Mouse (Mus musculus) right cerebral cortex, postnatal 14 days (tissue): ENCODE measurements around the gene Olfr573-ps1.

Experiments used
- DNase-seq: peaks from one replicate; pipeline ENCODE4 v3.0.0; 2022

Olfr573-ps1 gene

DNA sequence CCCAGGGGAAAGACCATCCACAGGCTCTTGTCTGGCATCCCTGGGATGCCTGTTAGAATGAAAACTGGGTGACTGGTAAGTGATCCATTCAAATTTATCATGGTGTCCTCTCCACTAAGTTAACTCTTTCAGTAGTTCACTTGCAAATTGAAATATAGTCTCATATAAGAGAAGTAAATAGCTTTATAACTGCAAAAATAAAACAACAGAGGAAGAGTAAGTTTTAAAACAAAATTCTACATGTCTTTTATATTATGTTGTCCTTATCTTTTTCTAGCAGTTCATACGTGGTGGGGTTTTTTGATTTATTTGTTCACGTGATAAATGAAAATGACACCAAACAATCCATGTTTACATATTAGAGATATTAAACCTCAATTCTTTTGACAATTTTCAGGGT, at the start of gene Olfr573-ps1:
TSS of gene Olfr573-ps1 (minus strand) at position 101 of the 400 bp plus-strand sequence.
- no peak for DNase-seq

DNA sequence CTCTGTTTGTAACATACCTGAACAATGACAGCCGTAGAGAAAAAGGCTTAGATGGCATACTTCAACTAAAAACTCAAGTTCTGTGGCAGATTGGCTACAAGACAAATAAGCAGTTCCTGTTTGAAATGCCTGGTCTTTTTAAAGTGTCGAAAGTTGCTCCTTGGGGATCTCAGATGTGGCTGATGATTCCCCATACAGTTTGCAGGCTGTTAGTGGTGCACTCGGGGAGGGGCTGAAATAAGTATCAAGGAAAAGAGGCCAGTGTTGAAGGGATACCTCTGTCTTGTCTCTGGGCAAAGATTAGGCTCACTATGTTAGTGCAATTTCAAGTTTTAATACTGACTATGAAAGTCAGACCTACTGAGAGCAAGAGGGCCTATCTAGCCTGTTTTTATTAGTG, 46.8 kb upstream of the Olfr573-ps1 start, which contains the start of gene Olfr578:
TSS of gene Olfr578 (minus strand) at position 101 of the 400 bp plus-strand sequence.
- no peak for DNase-seq

DNA sequence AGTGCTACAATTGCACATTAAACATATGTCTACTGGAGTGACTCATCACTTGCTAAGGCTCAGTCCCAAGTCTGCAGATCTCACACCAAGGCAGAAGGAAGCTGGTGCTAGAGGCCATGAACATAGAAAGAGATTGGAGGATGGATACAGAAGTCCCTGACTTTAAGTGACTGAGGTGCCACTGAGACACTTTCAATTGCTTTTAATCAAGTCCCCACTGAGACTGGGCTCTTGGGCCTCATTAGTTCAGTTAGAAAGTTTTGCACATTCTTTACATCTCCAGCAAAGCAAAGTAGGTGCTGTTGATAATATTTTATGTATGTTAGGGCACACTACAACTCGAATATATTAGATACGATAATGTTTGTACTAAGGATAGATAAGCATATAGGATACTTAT, 33.5 kb upstream of the Olfr573-ps1 start, which contains the start of gene Olfr577:
TSS of gene Olfr577 (minus strand) at position 101 of the 400 bp plus-strand sequence.
- DNase-seq, result no peak

DNA sequence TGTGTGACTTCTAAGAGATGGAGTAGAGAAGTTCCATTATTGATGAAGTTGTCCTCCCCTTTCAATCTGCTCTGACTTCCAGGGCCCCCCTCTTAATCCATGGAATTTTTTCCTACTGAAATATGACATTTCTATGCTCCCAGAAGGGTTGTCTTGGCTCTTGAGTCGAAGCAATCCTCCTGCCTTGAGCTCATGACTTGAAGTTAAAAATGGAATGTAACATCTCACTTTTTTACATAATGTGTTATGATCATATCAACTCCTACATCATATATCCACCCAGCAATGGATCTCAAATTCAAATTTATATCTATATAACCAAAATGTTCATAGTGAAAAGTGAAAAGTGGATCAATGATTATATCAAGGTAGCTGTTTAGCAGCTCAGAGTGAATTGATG, 32.0 kb upstream of the Olfr573-ps1 start:
- no peak for DNase-seq

DNA sequence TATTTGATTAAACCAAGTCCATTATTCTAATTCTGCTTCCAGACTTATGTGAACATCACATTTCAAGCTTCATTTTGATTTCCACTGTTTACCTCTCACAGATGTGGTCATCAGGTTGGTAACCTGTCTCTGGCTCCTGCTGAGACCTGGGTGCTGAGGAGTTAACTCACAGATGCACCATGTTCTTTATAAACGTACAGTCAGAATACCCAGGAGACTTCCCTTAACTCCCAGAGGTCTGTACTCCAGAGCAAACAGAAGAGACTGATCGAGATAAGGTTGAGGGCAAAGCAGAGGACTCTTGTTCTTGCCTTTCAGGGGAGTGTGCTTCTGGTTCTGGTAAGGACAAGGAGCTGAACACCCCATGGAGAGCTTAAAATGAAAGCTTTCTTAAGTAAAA, 20.0 kb upstream of the Olfr573-ps1 start, which contains the start of gene Olfr576:
TSS of gene Olfr576 (plus strand) at position 301 of the 400 bp plus-strand sequence.
- no peak for DNase-seq

DNA sequence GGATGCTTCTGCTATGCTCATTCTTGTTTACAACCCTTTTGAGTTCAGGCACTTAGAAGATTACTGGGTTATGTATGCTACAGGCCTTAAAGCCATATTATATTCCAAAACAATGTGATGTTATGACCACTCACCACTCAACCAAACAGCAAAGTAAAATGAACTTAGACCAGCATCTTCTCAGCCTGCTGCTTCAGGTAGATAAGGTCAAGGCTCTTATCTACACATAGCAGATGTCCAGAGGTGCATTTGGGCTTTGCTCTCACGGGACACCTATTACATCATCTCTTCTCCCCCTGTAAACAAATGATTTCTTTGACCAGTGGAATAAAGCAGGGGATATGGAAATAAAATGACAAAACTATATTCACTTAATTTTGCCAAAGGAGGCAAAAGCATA, 16.2 kb upstream of the Olfr573-ps1 start, which contains the start of gene Olfr575:
TSS of gene Olfr575 (minus strand) at position 183 of the 400 bp plus-strand sequence.
- DNase-seq, result no peak

DNA sequence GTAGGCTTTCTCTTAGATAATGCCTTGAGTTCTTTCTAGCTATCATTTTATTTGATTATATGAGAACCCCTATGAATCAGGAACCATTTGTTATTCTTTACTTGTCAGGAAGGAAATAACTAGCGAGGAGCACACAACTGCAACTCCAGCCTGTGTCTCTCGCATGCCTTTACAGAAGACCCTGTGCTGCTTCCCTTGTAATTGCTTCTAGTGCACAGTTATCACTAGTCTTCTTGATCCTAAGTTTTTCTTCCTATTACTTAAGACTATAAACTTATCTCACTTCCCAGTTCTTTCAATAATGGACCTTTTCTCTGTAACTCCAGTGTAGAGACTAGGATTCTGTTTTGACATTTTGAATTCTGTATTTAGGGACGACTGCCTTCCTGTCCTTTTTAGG, 15.8 kb upstream of the Olfr573-ps1 start:
- DNase-seq, result no peak

DNA sequence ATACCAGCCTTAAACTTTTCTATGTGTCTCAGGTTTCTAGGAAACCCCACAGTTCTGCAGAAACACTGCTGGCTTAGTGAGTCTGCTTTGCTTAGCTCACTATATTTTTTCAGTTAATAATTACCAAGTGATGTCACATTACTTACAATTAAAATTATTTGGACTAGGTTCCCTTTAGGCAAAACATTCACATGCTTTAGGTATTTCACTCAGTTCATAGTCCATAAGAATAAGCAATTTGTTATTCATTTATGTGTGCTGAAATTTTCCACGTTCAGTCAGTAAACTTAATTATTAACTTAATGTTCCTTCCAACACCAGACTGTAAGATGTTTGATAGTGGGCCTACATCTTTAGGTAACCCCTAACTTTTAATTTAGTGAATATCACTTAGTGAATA, 8.4 kb upstream of the Olfr573-ps1 start:
- DNase-seq, result no peak

DNA sequence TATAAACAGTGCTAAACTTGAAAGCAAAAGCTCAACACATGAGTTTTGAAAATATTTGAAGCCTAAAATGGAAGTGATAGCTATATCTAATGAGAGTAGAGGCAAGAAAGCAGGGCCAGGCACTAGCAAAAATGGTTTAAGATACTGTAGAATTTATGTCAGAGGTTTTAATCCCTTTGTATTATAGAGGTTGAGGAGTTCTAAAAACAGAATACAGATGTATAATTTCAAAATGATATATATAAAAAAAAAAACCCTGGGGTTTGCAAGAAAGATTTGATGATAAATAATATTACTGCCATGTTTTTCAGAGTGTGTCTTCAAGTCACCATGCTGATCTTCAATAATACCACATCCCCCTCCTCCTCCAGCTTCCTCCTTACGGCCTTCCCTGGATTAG, 5.8 kb upstream of the Olfr573-ps1 start, which contains the start of gene Olfr574:
TSS of gene Olfr574 (plus strand) at position 301 of the 400 bp plus-strand sequence.
- DNase-seq, result no peak

DNA sequence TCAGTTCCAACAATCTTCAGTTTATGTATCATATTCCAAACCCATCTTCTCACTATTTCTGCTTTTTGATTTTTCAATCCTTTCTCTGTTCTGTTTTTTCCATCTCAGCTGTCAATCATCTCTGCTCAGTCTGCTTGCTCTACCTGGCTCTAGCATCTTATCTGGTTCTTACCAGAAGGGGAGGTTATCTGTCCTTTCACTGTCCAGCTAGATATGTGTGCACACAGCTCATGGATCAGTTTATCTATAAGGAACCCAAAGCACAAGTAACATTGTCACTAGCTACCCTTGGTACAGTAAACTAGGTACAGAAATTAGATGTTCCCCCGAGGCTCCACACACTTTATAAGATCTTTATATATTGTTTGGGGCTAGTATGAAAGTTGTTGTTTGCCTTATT, 1.0 kb upstream of the Olfr573-ps1 start:
- no peak for DNase-seq

DNA sequence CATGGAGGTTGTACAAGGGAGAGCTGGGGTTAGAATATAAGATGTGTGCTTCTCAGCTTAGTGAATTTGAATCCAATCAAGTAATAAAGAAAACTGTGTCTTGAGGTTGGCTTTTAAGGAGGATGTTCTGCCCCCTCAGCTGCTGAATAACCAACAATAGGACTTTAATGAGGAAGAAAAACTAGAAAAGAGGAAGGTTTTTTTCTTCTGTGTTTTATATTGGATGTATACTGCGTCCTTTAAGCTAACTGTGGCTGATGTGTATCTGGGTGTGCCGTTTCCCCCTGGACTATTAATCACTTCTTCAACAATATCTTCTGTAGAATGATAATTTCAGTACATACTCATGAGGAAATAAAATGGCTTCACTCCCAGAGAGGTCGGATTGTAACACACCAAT, 15.3 kb downstream of the Olfr573-ps1 start:
- DNase-seq, result no peak

DNA sequence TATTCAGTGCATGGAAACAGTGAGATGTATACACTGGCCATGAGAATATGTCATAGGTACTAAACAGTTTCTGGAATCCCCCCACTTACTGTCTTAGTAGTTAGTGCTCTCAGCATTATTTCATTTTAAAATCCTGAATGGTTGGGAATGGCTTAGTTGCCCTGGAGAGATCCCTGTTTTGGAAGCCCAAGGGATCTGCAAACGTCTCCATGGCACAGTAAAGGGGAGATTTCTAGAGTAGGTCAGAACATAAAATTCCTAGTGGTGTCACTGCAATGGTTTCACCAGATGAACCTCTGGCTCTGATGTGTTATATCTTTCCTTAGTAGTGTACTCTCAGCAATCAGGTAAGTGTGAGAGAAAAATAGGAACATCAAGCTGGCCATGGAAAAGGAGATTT, 18.3 kb downstream of the Olfr573-ps1 start, which contains the start of gene Olfr572:
TSS of gene Olfr572 (plus strand) at position 301 of the 400 bp plus-strand sequence.
- DNase-seq, result no peak

DNA sequence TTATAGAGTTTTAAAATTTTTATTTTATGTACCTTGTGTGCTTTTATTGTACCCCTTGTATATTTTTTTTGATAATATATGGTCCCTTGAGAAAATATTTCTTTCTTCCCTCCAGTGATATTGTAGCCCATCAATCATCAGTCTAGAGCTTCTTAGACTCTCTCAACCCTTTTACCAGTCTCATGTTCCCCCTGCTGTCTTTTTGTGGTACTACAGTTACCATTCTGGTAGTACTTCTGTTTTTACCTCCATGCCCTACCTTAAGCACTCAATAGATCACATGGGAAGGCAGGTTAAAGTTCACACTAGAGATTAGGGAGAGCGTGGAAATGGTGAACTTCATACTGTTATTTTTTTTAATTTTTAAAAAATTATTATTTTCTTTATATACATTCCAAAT, 22.7 kb downstream of the Olfr573-ps1 start:
- no peak for DNase-seq

DNA sequence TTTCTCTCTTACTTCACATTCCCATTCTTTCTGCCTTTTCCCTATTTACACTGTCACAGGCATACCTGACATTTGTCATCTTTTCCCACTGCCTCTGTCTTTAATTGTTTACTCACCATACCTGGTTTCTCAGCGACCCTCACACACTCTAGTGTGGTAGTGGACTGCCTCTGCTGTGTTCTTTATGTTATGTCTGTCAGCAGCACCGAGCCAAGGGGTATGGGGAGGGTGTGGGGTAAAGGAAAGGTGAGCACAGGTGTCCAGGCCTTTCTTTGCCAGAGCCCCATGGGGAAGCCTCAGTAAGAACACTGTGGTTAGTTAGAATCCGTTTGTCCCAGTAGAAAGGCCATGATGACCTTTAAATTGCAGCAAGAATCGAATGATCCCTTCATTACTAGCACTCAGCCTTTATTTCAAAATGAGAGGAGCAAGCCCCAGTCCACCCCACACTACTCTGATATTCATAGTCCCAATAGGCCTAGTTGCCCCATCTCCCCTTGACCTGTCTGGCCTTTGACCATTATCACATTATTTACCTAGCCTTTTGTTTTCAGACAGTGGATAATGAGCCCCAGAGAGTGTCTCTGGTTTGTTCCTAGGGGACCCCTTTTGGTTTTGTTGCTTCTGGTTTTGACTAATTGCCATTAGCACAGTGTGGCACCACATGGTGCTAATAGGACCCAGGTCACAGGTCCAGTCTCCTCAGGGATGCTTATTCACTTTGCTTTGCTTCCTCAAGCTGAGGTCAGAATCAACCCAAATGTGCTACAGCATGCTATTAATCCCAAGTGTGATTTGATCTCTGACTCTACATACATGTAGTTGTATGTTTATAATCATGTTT, 25.1 kb downstream of the Olfr573-ps1 start, which contains the start of gene Olfr571:
TSS of gene Olfr571 (minus strand) at position 505 of the 844 bp plus-strand sequence.
- no peak for DNase-seq

DNA sequence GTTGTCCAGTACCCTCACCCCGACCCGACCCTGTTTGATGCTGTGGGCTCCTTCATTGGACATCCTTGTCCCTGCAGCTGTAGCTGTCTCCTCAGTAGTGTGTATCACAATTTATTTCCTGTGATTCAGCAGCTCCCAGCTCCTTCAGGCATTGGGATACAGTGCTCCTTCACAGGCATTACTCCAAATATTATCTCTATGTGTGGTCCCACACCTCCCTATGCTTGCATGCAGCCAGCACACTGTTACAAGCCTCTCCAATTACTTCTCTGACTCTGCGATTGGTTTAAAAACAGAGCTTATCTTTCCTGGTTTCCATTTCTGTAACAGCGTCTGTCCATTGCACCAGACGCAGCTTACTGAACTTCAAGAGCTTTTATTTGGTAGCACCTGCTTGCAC, 26.0 kb downstream of the Olfr573-ps1 start:
- DNase-seq, result no peak

DNA sequence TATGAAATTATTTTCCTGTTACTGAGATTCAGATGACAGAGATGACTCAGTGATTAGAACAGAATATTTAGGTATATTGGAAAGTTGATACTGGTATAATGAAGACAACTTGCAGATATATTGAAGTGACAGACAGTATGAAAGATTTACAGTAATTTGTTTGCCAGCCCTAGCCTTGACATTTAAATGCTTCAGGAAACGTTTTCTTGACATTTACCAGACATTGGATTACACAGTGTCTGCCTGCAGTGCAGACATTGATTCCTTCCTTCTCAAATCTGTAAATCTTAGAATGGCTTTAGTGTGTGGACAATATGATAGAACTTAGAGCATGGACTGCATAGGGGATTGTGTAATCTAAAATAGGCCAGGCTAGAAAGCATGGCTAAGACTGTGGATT, 27.1 kb downstream of the Olfr573-ps1 start:
- no peak for DNase-seq
